Mouse (Mus musculus): ENCODE measurements around the gene Snx29.

Gene Snx29

DNA sequence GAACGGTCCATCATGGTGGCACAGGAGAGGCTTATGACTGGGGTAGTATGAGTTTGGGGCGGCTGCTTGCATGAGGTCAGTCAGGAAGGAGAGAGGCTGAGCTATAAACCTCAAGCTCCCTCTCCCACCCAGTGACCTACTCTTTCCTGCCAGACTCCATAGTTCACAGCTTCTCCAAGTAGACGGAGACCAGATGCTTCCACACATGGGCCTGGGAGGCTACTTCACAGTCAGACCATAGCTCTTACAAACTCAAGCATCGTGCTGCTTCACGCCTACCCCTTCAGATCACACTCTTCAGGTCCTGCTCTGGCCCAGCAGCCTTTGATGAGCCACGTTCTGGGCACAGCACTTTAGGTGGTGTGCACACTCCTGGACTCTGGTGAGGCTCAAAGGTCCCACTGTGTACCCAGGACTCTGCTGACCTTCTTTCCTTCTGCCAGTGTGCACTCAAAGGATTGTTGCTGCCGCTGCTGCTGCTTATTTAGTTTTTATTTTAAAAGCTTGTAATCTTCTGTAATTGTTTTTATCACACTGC, 313.6 kb downstream of the Snx29 start:
- no peak for DNase-seq (ENCODE audit: low spot score in 2 of 2)

DNA sequence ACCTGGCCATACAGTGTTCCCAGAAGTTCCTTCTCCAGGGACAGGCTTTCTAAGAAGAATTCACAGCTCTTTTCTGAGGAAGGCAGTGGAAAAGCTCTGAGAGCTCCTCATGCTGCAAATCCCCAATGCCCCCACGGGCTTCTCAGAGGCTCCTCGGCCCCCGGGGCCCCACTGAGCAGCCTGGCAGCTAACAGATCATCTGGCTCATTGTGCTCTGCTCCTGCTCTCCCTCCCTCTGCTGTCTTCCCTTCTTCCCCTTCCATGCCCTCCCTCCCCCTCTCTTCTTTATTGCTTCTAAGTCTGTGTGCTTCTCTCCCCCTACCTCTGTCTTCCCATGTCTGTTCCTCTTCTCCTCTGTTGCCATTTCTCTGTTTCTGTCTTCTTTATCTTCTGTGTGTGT, 314.2 kb downstream of the Snx29 start:
- DNase-seq (ENCODE audit: low spot score in 2 of 2) = no peak

DNA sequence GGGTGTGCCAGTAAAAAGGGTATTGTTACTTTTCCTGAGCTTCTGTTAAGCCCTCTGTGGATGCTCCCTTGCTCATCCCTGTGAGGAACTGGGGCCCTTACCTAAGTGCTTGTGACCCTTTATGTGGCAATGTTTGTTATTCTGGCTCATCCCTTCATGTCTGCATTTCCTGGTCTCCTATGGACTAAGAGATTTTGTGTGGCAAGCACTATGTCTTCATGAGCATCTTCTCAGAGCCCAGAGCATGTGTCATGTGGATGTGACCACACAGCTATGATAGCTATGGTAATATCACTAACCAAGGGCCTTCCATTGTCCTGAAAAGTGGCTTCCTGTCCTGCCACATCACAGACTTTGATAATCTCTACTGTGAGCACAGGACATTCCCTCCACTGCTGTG, 315.1 kb downstream of the Snx29 start:
- DNase-seq (ENCODE audit: low spot score in 2 of 2) = no peak

DNA sequence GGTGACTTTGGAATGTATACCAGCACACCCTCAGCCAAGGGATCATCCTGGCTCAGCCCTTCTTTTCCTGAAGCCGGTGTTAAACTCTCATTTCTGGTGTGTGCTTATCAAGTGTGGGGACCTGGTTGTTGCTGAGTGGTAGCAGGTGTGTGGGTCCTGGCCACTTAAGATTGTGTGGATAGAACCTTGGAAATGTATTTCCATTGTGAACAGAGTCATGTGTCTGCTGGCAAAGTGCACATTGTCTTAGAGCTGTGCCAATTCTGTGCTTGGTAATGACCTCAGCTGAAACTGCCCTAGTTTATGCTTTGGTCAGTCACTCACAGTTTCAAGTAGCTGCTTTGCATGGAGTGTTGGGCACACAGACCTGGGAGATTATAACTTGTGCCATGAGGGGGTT, 316.0 kb downstream of the Snx29 start:
- no peak for DNase-seq (ENCODE audit: low spot score in 2 of 2)

DNA sequence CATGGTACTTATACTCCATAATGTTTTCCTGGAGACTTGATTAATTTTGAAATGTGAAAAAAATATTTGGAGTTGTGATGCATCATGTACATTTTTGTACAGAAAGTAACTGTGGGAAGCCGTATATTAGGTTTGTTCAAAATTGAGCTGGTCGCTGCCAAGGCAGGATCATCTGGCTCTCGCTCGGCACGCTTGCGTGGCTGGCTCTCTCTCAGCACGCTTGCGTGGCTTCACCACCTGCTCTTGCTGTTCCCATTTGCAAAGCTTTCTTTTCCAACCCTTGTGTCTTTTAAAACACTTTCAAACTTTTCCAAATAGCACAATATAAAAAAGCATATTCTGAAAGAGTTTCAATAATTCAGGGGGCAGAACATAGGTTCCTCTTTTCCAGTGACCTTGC, 317.2 kb downstream of the Snx29 start:
- peak; percentile 51 to 54 for DNase-seq (ENCODE audit: low spot score in 2 of 2)

DNA sequence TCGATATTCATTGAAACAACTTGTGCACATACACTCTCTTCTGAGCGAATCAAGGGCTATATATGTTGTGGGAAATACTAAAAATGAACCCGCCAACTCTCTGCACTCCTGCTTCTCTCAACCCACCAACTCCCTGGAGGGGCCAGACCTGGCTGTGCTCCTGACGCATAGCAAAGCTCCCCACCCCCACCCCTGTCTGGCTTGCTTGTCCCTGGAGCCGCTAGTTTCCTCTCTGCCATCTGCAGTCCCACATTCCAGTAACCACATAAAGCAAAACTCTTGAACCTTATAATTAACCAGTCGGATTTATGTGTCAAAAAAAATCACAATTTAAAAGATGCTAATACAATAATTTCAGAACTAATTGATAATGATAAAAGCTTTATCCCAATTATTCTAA, 320.9 kb downstream of the Snx29 start:
- no peak for DNase-seq (ENCODE audit: low spot score in 2 of 2)

DNA sequence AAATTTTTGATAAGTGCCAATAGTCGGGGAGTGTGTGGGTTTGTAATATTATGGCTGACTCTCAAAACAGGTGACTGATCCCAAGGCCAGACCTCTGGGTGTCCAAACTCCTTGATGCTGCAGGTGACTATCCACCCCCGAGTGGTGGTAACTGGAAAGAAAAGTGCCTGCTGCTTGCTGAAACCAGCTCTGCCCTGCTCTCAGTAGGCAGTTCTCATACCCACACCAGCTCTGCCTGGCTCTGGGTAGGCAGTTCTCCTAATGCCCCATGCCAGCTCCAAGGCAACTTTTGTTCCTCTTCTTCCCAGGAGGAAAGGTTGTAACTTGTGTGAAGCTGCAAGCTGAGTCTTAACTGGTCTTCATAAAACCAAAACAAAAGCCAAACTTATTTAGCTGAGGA, 321.7 kb downstream of the Snx29 start:
- DNase-seq (ENCODE audit: low spot score in 2 of 2) = no peak

DNA sequence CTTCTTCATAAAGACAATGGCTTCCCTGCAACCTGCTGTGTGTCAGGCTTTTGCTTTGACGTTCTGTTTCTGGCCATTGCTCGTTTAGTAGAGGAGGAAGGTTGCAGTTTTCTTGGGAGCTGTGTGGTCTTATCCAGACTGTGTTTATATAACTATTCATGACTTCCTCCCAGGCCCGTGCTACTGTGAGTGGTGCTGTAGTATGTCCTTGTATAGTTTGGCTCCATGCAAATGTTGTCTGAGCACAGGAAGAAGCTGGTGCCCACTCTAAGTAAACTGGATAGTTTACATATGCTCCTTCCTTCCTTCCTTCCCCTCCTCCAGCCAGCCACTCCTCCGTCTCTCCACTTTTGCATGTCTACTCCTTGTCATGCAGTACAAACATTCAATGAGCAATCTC, 323.0 kb downstream of the Snx29 start:
- DNase-seq (ENCODE audit: low spot score in 2 of 2) = no peak

DNA sequence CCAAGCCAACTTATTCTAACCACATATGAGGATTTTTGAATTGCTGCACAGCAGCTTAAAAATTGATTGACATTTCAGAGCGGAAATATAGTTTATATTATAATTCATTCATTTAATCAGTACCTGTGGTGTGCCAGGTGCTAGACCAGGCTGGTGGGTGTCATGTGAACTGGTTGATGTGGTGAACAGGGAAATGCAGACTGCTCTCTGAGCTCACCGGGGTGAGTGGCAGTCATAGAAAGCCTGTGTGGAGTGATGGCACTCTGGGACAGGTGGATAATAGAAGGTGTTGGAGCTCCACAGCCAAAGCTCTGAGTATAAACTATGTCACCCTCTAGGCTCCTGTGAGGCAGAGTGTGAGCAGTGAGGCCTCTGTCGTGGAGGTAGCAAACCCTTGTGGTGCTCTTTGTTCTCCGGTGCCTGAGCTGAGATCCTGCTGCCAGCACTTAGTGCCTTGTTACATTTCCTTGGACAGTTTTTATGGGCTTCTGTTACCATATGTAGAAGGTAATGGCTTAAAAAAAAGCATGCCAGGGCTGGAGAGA, 324.1 kb downstream of the Snx29 start:
- no peak for DNase-seq (ENCODE audit: low spot score in 2 of 2)

DNA sequence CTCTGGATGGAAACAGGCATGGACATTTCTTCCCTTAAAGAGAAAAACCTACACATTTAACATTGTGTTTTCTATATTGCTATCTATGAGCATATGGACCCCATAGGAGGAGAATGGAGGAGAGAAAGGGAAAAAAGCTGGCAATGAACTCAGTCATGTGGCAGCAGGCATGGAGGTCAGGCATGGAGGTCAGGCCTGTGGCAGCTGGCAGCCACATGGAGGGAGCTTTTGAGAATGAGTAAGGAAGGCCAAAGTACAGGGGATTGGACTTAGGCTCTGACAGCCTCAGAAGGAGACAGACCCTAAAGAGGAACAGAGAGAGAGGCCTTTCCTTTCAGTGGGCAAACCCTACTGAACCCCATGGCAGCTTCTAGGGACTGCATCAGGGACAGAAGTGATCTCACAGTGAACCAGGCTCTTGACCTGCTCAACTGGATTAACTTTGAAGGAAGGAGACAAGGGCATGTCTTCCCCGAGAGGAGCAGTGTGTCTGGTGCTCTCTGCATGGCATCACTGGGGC, 325.5 kb downstream of the Snx29 start:
- no peak for DNase-seq (ENCODE audit: low spot score in 2 of 2)

DNA sequence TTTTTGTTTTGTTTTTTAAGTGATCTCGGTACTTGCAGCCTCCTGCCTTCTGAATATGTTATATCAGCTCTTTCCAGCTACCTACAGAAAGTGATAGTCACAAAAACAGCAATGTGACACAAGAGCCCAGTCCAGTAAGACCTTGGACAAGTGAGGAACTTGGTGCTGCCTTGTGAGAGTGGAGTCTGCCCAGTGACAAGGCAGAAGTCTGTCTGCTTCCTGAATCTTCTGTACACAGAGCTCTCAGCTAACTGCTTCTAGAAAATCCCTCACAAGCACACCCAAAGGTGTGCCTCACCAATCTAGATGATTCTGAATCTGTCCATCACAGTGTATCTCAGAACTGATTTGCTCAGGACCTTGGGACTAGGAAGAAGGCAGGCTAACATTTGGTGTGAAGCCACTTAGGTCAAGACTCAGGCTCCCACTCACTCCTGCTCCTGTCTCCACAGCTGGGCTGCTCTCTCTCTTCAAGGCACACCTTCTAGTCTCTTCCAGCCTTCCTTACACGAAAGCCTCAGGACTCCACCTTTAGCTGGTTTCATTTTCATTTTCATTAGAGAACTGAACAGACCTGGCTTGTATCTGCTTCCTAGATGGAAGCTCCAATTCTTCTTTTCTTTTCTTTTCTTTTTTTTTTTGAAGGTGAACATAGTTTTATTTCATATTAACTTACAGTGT, 330.1 kb downstream of the Snx29 start:
- DNase-seq (ENCODE audit: low spot score in 2 of 2) = no peak

DNA sequence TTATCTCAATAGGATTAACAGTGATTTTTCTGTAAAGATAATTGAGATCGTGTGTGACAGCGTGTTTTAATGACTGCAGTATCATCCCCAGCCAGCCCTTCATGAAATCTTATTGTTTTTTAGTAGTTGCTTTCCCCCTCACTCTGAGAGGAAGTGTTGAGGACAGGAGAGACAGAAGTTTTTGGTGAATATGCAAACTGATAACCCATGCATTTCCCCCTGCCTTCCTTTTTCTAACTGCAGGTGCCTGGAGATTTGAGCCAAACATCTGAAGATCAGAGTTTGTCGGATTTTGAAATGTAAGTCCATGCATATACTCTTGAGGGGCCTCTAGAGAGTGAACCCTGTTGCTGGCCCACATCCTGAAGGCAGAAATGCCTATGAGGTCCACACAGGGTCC, 333.2 kb downstream of the Snx29 start:
- DNase-seq (ENCODE audit: low spot score in 2 of 2) = no peak

DNA sequence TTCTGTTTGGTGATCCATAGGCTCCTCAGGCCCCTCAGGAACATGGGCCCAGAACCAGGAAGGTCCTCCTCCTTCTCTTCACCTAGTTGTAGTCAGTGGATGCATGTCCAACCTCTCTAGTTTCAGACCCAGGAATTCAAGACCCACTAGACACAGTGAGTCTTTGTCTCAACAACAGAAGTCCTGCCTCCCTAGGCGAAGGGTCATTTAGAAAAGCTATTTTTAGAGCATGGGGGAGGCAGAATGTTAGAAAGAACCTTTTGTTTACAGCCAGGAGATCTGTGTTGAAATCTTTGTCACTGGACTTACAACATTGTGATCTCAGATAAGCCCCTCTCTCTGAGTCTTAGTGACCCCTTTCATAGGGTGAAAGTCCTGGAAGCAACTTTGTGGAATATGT, 334.4 kb downstream of the Snx29 start:
- DNase-seq (ENCODE audit: low spot score in 2 of 2) = no peak

DNA sequence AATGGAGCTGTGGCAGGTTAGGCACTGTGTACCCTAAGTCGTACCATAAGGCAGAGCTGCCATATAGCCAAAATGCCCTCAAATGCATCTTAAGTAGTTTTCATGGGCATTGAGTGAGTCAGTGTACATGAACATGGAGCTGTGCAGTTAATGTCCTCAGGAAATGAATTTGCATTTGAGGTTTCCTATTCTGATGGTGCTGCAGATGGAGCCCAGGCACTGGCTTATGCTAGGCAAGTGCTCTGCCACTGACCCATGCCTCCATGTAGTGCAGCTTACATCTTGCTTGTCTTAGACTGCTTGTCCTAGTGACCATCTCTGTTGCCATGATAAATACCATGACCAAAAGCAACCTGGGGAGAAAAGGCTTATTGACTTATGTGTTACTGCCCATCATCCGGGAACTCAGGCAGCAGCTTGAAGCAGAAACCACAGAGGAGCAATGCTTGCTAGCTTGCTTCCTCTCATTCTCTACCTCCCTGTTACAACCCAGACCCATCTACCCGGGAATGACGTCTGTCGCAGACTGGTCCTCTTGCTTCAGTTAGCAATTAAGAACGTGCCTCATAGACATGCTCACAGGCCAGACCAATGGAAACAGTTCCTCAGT, 336.5 kb downstream of the Snx29 start:
- no peak for DNase-seq (ENCODE audit: low spot score in 2 of 2)

DNA sequence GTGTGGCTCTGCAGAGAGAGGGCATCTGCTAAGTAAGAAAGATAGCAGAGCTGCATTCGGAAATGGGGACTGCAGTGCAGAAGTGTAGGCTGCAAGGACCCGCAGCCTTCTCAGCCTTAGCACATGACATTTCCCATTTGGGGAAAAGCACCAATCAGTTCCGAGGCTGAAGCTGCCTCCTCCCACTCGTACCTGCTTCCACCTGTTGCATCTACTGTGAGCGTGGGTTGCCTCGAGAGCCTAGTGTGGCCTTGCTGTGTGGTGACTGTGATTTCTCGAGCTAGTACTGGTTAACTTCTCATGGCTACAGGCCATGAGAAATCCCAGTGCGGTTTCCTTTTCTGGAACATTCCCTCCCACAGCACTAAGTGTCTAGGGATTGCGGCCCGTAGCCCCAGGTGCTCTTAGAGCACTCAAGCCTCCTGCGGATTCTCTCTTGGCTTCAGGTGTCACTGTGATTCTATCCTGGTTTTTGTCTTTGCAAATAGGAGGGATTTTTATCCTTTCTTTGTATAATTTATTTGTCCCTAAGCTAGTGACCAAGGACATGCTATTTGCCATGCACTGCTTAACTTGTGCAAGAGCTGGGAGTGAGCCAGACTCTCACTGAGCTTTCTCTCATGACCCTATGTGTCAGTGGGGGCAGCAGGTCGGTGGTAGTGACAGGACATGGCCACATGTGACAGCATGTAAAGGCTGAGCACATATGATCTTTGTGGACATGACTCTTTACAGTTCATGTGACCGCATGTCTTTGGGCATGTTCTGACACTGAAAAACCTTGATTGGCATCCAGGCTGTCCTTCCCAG, 342.4 kb downstream of the Snx29 start:
- peak; percentile 41 to 55 for DNase-seq (ENCODE audit: low spot score in 2 of 2)

DNA sequence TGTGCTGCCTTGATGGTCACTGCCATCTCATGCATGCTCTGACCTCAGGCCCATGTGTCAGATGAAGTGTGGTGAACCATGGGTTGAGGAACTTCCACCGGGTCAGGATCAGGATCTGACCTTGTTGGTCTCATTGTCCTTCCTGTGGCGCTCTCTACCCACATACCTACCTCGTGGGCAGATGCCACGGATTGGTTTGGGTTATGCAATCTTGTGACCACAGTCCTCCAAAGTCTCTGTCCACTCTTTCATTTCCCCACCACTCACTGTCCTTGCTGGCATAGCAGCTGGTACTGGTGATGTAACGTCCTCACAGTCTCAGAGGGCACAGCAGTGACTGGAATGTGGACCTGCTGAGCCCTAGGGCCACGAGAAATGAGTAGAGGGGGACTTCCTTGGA, 343.2 kb downstream of the Snx29 start:
- DNase-seq (ENCODE audit: low spot score in 2 of 2) = no peak

DNA sequence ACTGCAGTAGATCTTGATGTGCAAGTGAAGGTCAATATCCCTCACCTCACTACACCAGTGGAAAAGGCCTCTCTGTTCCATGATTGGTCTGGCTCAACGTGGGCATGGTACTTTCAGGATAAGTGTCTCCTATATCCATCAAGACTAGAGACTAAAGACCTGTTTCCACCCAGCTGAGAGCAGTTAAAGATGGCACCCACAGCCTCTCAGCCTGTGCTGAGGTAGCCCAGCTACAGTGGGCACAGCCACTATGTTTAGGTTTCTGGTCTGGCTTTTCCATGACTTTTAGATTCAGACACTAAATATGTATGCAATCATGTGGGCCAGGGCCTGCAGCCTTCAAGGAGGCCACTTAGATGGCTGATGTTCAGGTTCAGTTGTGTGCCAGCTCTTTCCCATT, 345.7 kb downstream of the Snx29 start:
- DNase-seq (ENCODE audit: low spot score in 2 of 2) = no peak

DNA sequence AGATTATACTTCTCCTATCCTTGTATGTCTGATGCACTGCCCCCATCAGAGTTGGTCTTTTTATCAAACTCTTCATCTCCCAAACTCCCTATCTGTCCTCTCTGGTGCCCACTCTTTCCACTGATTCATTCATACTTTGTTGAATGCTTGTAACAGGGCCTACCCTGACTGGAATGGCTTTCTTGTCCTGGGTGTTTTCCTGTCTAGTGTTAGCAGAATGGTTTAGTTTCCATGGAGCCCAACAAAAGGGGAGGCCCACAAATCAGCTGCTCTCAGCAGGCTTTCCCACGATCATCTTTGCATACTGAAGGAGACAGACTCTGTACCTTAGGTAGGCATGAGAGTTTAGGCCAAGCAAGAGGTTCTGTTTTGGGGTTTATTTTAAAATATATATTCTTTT, 346.2 kb downstream of the Snx29 start:
- no peak for DNase-seq (ENCODE audit: low spot score in 2 of 2)

DNA sequence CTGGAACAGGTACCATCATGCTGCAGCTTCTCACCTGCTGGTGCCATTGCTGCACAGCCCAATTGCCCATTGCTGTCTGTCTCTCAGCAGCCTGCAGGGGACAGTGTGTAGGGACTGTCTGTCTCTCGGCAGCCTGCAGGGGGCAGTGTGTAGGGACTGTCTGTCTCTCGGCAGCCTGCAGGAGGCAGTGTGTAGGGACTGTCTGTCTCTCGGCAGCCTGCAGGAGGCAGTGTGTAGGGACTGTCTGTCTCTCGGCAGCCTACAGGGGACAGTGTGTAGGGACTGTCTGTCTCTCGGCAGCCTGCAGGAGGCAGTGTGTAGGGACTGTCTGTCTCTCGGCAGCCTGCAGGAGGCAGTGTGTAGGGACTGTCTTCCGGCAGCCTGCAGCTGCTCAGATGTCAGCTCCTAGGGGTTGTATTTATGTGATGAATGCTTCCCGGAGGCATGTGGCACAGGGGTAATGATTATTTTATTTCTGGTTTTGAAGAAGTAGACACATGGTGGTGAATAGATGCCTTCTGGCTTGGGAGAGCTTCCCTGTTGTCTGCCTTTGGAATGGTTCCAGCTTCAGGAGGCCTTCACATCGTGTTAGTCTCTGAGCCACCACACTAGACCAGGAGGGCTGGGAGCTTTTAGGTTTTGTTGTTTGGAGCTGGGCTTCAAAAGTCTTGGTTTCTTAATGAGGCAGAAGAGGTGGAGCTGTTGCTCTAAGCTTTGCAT, 347.7 kb downstream of the Snx29 start:
- DNase-seq (ENCODE audit: low spot score in 2 of 2) = no peak

DNA sequence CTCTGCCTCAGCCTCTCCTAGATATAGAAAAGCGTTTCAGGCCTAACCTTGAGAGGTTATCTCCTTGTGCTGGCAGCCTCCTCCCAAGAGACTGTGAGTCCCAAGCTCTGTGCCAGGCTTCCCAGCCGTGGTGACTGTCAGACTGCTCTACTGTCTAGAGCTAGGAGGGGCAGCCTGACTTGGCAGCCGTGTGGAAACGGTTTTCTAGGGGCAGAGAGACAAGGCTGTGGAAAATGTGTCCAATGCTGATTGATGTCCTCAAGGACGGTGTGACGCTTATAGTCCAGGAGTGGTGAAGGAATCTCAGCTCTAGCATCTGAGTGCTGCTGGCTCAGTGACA, 348.2 kb downstream of the Snx29 start:
- peak in 1 of 2 experiments; percentile 22 for DNase-seq (ENCODE audit: low spot score in 2 of 2)

DNA sequence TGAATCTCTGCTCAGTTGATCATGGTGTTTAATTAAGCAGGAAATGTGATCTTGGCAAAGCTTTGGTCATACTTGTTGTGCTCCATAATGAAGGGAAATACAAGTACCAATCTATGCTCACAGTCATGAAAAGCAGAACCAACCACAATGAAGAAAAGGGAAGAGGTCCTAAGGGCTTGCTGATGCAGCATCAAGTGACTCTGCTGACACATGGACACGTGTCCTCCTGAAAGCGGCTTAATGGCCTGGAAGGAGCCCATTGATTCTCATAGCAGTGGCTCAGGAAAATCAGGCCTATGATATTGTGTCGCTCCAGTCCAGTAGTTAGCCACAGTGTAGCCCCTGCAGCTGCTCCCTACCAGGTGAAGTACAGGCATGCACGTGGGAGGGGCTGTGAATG, 353.3 kb downstream of the Snx29 start:
- no peak for DNase-seq (ENCODE audit: low spot score in 2 of 2)

DNA sequence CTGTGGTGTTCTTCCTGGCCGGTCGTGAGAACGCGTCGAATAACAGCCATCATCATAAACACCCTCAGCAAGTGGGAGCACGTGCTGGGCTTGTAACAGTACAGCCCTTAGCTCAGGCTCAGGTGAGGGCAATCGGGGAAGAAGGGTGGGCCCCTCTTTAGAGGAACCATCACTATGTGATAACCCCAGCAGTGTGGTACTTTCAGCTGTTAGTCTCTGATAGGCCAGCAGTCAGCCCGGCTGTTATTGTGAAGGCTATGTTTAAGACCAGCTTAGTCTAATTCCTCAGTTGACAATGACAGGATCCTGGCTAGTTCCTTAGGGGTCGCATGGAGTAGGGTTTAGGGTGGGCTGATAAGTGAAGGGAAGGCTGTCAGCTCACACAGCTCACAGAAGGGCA, 362.6 kb downstream of the Snx29 start:
- no peak for DNase-seq (ENCODE audit: low spot score in 2 of 2)
